Mouse (Mus musculus) cerebellum, postnatal 36 days (tissue): ENCODE measurements around the gene Pde3a.

Experiments
- DNase-seq, 2 experiments: peaks; one replicate each; pipeline ENCODE4 v3.0.0; 2021 to 2022; ENCODE audit warnings: mixed read lengths in 2 of 2

Pde3a gene

DNA sequence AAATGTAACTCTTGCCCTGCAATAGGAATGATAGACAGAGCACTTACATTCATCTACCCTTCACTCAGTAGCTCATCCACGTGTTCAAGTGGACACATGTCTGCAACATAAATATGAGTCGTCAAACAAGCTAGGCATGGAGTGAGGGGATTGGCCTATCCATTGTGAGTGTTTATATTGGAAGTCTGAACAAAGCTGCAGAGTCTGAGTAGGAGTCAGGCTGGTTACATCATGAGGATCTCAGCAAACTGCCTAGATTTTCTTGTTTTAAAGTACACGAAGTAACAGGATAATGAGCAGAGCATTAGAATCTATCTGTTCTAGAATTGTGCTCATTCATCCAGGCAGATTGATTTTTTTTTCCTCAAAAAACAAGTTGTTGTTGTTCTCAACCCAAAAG lies 252.1 kb downstream of the Pde3a start:
- no peak for DNase-seq

DNA sequence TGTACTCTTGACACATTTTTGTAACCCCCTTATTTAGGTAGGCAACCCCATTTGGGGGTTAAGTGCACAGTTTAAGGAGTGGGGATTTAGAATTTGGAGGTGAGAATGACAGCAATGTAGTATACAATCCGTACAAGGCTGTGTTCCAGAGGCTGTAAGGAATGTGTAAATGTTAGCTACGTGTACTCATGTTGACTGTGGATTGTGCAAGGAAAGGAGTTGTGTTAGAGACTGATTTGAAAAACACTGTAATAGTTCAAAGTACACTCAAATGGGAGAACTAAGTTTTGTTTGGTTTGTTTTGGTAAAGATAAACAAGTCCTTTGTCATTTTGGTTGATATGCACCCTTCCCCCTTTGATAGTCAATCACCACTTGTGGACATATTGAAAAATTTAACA lies 273.5 kb downstream of the Pde3a start:
- DNase-seq: no peak

DNA sequence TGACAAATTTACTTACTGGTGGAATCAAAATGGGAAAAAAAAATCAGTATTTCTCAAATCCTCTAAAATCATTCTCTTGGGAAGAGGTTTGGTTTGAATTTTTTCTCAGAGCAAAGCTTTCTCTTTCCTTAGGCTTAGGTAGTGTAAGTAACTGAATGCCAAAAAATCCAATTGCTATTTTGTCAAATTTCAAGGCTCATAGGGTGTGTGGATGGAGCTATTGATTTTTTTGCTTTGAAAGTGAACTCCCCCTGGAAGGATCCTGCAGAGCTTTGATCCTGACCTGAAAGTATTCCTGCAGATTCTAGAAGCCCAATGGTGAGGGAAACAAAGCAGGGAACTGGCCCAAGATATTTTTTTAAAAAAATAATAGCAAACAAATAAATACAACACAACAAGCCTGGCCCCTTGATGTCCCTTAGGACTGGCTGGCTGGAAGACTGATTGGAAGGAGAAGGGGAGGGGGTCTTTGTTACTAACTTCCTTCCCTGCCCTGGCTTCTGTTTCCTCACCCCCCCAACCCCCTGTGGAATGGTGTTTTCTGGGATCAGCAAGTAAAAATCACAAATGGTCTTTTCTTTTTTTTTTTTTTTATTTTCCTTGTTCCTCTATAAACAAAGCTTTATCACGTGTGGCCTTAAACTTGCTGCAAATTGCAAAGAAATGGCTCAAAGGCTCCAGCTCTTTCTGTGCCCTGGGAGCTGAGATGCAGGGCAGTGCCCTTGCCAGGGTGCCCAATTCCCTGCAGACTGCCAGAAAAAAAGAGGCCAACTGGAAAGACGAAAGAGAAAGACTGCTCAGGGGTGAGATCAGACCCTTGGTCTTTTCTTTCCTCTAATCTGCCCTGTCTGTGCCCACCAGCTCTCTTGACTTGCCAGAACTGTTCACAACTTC lies 274.9 kb downstream of the Pde3a start, which contains the start of gene Slco1c1:
Gene Slco1c1, plus strand, starts transcription at position 622 of the 894 bp plus-strand sequence.
- DNase-seq: no peak

DNA sequence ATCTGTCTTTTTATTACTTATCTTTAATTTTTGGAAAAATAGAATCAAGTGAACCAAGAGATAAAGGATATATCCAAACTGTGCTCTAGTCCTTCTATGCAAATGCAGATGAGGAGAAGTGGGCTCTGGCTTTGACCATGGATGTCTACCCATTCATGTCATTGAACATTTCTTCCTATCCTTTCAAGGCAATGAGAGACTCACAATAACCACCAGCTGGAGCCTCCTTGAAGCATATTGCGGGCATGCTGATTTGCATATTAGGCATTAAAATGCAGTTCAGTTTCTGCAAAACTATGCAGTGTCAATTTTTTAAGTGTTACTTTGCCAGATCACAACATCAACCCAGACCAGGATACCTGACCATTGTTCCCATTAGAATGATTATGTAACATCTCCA lies 276.7 kb downstream of the Pde3a start:
- no peak for DNase-seq

DNA sequence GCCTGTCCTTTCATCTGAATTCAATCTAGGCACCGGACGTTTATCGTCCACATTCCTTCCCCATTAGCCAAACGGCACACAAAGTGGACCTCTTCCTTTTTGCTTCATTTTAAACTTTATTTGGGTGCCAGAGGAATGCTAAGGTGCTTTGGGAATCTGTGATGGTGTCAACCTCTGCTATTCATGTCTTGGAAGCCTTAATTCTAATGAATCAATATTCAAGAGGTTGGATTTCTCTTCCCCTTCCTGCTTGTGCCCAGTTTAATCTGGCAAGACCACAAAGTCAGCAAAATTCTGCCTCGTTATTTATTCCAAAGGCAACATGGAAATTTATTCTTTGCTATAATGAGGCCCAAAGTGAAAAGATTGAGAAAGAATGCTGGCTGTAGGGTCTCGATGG lies 281.8 kb downstream of the Pde3a start:
- DNase-seq: no peak

DNA sequence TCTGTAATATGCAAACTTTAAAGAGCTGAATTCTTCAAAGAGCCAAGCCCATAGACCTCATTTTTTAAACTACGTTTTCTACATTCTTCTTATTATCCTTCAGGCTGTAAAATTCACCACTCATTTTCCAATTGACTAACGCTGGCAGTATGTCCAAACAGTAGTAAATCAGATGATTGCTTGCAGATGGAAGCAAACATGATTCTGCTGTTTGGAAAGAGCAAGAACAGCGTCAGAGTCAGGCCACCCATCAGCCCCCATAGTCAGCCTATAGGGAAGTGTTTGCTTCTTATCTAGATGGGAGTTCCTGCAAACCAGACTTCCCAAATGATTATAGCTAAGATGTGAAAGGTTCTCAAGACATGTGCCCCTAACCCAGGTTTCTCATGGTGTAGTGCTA lies 288.2 kb downstream of the Pde3a start:
- DNase-seq: no peak

DNA sequence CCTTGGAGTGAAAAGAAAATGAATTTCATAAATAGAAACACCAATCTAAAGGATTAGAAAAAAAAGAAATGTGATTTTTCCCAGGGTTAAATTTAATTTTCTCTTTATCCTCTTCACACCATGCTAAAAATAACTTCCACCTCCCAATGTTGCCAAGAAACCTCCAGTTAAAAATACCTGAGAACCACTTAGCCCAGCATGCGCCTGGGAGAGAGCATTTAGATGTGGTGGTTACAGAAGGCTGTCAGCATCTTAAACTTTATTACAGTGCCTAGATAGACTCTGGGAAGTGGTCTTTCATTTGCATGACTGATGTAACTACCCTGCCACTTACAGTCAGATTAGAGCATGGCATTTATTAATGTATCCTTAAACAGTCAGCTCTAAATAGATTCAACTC lies 292.1 kb downstream of the Pde3a start:
- DNase-seq: no peak

DNA sequence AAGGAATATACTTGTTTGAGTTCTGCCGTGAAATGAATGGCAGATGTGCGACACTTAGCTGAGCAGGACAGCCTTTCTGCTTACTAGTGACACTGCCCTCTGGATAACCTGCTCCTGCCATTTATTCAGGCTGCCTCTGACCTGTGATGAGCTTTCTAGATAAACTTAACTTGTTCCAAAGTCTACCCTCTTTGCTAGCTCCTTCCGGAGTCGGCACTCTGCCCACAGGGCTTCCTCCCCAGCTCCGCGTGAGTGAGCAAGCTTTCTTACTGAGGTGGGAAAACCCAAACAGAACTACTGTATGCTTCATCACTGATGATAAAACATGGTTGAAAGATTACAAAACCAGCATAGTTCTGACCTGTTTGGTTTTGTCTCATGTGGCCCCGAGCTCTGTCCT lies 294.3 kb downstream of the Pde3a start:
- DNase-seq: no peak
